Mouse (Mus musculus): ENCODE data around the gene Ap3b1.

The Ap3b1 gene

DNA sequence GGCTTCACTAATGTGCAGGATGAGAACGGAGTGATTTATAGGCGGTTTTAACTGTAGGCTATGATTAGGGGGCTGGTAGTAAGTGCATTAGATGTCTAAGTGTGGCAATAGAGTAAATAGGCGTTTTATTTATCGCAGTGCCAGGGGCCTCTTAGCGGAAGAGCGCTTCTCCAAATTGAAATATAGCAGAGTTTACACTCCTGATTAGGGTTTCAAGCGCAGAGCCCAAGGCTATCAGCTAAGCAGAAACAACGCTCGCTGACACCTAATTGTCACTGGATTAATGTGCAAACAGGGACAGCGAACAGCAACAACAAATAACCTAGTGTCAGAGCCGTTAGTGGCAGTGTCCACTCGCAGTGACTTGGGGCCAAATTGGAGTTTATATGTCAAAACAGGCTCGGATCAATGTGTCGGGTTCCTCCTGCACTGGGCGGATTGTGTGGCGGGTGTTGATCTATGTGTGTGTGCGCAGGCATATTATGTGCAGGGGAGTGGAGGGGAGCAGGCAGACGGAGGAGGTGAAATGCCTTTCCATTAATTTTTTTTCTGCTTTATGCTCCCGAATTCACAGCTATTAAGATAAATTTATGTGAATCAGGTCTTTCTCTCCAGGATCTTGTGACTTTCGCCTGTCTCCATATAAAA lies 237.8 kb downstream of the Ap3b1 start:
- no peak for DNase-seq

DNA sequence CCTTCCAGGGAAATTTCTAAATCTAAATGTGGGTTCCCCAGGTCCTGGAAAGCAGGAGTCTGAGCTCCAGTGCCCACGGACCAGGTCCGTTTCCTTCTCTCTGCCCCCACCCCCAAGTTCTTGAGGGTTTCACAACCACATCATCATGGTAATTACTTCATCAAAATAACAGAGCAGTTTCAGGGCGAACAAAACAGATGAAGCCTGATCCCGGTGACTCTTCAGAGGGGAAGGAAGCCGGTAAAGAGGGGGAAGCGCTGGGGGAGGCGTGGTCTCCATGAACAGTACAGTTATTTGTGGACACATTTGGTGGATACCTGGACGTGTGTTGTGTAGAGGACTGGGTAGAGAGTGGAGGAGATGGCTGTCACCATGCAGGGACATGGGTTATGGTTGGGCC lies 241.0 kb downstream of the Ap3b1 start:
- DNase-seq: no peak

DNA sequence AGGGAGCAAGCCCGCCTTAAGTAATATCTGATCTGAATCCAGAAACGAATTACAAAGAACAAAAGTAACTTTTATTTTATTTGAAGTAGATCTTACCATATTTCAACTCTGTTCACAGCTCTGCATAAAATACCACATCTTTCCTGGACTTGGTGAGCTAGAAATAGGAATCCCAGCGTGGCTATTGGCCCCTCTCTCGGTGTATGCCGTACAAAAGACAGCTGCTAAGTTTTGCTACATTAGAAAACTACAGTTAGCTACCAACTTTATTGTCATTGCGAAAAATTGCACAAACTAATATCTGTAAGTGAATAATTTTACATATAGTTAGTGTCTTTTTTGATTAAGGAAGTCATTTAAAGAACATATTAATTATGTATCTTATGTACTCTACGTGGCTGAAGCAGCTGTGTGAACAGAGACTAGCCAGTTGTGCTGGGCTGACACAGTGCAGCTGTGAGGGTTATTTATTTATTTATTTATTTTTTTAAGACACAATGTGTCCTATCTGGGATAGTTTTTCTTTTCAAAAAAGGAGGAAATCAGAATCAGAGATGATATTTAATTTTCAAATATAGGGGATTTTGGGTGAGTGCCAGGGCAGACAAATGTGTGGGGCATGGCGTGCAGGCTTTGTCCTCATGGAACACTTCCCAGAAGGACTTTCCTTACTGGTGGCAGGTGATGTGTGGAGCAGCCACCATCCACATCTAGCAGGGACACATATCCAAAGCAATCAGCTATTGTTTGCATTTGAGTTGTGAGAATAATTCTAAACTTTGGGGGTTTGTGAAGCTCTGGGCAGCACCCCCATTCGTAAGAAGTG lies 248.5 kb downstream of the Ap3b1 start:
- no peak for DNase-seq

DNA sequence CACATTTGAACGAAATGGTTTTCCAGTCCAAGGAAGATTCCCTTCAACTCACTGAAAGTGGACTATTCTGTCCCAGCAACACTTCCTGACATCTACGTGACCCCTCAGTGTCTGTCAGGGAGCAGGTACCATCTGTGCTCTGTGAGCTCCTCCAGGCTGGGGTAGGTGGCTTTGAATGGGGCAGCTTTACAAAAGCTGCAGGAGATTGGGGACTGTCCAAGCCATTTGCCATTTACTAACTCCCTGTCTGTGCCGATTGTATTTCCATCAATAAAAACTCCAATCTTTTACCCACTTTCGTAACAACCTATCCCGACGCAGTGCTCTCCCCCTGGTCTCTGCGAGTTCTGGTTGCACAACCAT lies 249.1 kb downstream of the Ap3b1 start:
- no peak for DNase-seq

DNA sequence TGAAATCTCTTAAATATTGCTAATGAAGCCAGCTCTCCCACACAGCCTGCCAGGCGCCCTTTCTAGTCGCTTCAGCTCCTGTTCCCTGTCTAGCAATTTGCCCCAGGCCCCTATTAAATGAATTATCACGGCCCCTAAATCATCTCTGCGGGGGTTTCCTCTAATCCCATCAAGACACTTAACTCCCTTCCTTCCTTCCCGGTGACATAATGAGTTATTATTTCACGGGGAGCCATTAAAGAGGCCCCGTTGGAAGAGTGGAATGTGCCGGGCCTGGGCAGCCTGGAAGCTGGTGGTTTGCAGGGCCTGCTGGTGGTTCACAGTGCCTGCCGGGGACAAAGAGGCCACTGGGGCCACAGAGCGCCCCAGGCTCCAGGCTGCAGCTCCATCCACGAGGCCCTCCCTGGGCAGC lies 249.7 kb downstream of the Ap3b1 start:
- no peak for DNase-seq

DNA sequence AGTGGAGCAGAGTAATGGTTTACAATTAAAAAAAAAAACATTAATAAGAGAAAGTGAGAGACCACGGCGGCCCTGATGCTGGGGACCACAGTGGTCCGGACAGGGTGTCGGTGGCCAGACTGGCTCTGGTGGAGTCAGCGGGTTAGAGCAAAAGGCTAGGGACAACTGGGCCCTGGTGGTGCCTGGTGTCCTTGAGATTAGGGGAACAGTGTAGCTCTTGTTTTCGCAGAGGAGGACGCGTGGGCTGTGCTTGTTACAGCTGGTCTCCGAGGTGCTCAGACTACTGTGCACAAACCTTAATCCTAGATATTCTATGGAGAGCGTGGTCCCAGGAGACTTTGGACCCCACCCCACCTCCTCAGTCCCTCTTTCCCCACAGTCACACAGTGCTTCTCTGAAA lies 250.2 kb downstream of the Ap3b1 start:
- DNase-seq: no peak

Measured in lung, adult 18-20 months (tissue).